Mouse (Mus musculus) forebrain, embryonic 11.5 days (tissue): ENCODE measurements at regions not wholly inside any gene's neighbourhood (a gene's known extent, or its start where the extent isn't known, plus 50 kb on each side); places are given as distances from the start of the nearest gene placed in this dataset.

ENCODE experiments used
- ATAC-seq: fragments of 200-750 bp; cut with Nextera tagmentation; replicated peaks from 2 replicates; pipeline ENCODE4 v1.8.0; 2017; ENCODE audit warnings: moderate TSS enrichment; ENCODE audit not compliant: low FRiP score
- DNase-seq: peaks from one replicate; pipeline ENCODE4 v3.0.0-alpha.2; 2017; ENCODE audit warnings: low spot score
- H3K27ac ChIP-seq: fragments of 300-500 bp; sonication (generic); 2 replicates; pipeline ENCODE4 v1.5.1; 2014; ENCODE audit warnings: low read depth, low read length
- H3K27me3 ChIP-seq: fragments of 300-500 bp; sonication (generic); 2 replicates; pipeline ENCODE4 v1.6.1; 2014; ENCODE audit warnings: mild to moderate bottlenecking, low read length, mixed read lengths; ENCODE audit not compliant: control insufficient read depth, insufficient read depth
- H3K36me3 ChIP-seq: fragments of 300-500 bp; sonication (generic); 2 replicates; pipeline ENCODE4 v1.6.1; 2014; ENCODE audit warnings: mild to moderate bottlenecking, low read length, moderate library complexity, mixed read lengths; ENCODE audit not compliant: control insufficient read depth, insufficient read depth
- H3K4me1 ChIP-seq: fragments of 300-500 bp; sonication (generic); replicated peaks from 2 replicates; pipeline ENCODE4 v1.6.1; 2014; ENCODE audit warnings: low read length, mixed read lengths; ENCODE audit not compliant: control insufficient read depth, insufficient read depth
- H3K4me2 ChIP-seq: fragments of 300-500 bp; sonication (generic); 2 replicates; pipeline ENCODE4 v1.6.1; 2014; ENCODE audit warnings: low read depth, mild to moderate bottlenecking, low read length, moderate library complexity, mixed read lengths; ENCODE audit not compliant: severe bottlenecking
- H3K4me3 ChIP-seq: fragments of 300-500 bp; sonication (generic); 2 replicates; pipeline ENCODE4 v1.5.1; 2014; ENCODE audit warnings: low read depth, low read length
- H3K9ac ChIP-seq: fragments of 300-500 bp; sonication (generic); 2 replicates; pipeline ENCODE4 v1.6.1; 2014; ENCODE audit warnings: low read length
- H3K9me3 ChIP-seq: fragments of 300-500 bp; sonication (generic); 2 replicates; pipeline ENCODE4 v1.6.1; 2016; ENCODE audit warnings: low read length, mixed read lengths; ENCODE audit not compliant: control insufficient read depth
- WGBS: fragments of 180-500 bp; shearing (Covaris S2); extraction: QIAGEN DNeasy Blood & Tissue Kit; methylation state at CpG from one replicate; pipeline ENCODE4 v1.1.7; 2014; 5-methylcytosine and 5-hydroxymethylcytosine counted together

GRCm38 (mm10) chr14:9296145-9296544 is 630.1 kb upstream of the 4930452B06Rik start:
- Histone ChIP-seq H3K4me2 (no peak overlapping the region), H3K9ac (no peak overlapping the region), H3K27ac (no peak overlapping the region), H3K4me3 (no peak overlapping the region), H3K36me3 (no peaks in the 10 kb centered on the region), H3K9me3 (no peaks in the 10 kb centered on the region), H3K4me1 (no peaks in the 10 kb centered on the region), H3K27me3 (no peaks in the 10 kb centered on the region)
- WGBS = 70% methylated on average over 1 of the region's 1 CpGs
- no peak for DNase-seq
- ATAC-seq = no peak

GRCm38 (mm10) chr14:9294555-9294954 is 628.5 kb upstream of the 4930452B06Rik start:
- no peaks in the 10 kb centered on the region for H3K36me3 ChIP-seq
- DNase-seq = no peak
- H3K9me3 ChIP-seq = no peaks in the 10 kb centered on the region
- WGBS = 73% methylated on average over 2 of the region's 2 CpGs
- H3K27me3 ChIP-seq = no peaks in the 10 kb centered on the region
- H3K27ac ChIP-seq = no peak overlapping the region
- ATAC-seq = no peak
- no peak overlapping the region for H3K9ac ChIP-seq
- no peak overlapping the region for H3K4me3 ChIP-seq
- no peak overlapping the region for H3K4me2 ChIP-seq
- H3K4me1 ChIP-seq = no peaks in the 10 kb centered on the region

GRCm38 (mm10) chr14:9288103-9288502 is 622.1 kb upstream of the 4930452B06Rik start:
- no peak overlapping the region for H3K27ac ChIP-seq

GRCm38 (mm10) chr14:9285606-9286002 is 619.6 kb upstream of the 4930452B06Rik start:
- Histone ChIP-seq H3K27ac (no peak overlapping the region), H3K4me3 (no peak overlapping the region), H3K4me2 (no peak overlapping the region), H3K9ac (no peak overlapping the region), H3K4me1 (no peaks in the 10 kb centered on the region), H3K36me3 (no peaks in the 10 kb centered on the region), H3K27me3 (no peaks in the 10 kb centered on the region), H3K9me3 (no peaks in the 10 kb centered on the region)
- DNase-seq = no peak
- ATAC-seq = no peak
- WGBS = 90% methylated on average over 7 of the region's 7 CpGs

More at GRCm38 (mm10) chr14:9288103-9288502, 622.1 kb upstream of the 4930452B06Rik start:
- Histone ChIP-seq H3K4me3 (no peak overlapping the region), H3K36me3 (no peaks in the 10 kb centered on the region), H3K4me1 (no peaks in the 10 kb centered on the region), H3K9ac (no peak overlapping the region), H3K4me2 (no peak overlapping the region), H3K27me3 (no peaks in the 10 kb centered on the region), H3K9me3 (no peaks in the 10 kb centered on the region)
- ATAC-seq (no peak), DNase-seq (no peak)
- 86% methylated on average over 1 of the region's 1 CpGs for WGBS

- no peaks in the 10 kb centered on the region for H3K27me3 ChIP-seq
- 84% methylated on average over 2 of the region's 2 CpGs for WGBS
- ATAC-seq = no peak
- H3K4me1 ChIP-seq = no peaks in the 10 kb centered on the region
- H3K9me3 ChIP-seq = no peaks in the 10 kb centered on the region
- no peak overlapping the region for H3K4me2 ChIP-seq
- no peak overlapping the region for H3K4me3 ChIP-seq
- no peak overlapping the region for H3K27ac ChIP-seq
- no peak for DNase-seq
- no peak overlapping the region for H3K9ac ChIP-seq
- H3K36me3 ChIP-seq = no peaks in the 10 kb centered on the region
These were observed 619.1 kb upstream of the 4930452B06Rik start for GRCm38 (mm10) chr14:9284976-9285605.

- Histone ChIP-seq H3K9me3 (no peaks in the 10 kb centered on the region), H3K27me3 (no peaks in the 10 kb centered on the region), H3K4me3 (no peak overlapping the region), H3K4me1 (no peaks in the 10 kb centered on the region), H3K4me2 (no peak overlapping the region), H3K36me3 (no peaks in the 10 kb centered on the region), H3K9ac (no peak overlapping the region), H3K27ac (no peak overlapping the region)
- DNase-seq (no peak), ATAC-seq (no peak)
- WGBS = 82% methylated on average over 14 of the region's 14 CpGs
These were observed 601.4 kb upstream of the 4930452B06Rik start for GRCm38 (mm10) chr14:9267282-9268091.

GRCm38 (mm10) chr14:9252017-9252416 is 586.0 kb upstream of the 4930452B06Rik start:
- Histone ChIP-seq H3K27ac (no peak overlapping the region), H3K9me3 (no peaks in the 10 kb centered on the region), H3K4me2 (no peak overlapping the region)

GRCm38 (mm10) chr14:9245266-9245665 is 579.2 kb upstream of the 4930452B06Rik start:
- no peak overlapping the region for H3K9ac ChIP-seq
- no peaks in the 10 kb centered on the region for H3K9me3 ChIP-seq
- DNase-seq (no peak), ATAC-seq (no peak)
- no peak overlapping the region for H3K4me2 ChIP-seq
- H3K4me3 ChIP-seq = no peak overlapping the region
- WGBS = 60% methylated on average over 1 of the region's 1 CpGs
- H3K27me3 ChIP-seq = no peaks in the 10 kb centered on the region
- H3K27ac ChIP-seq = no peak overlapping the region
- H3K4me1 ChIP-seq = no peaks in the 10 kb centered on the region
- H3K36me3 ChIP-seq = no peaks in the 10 kb centered on the region

More at GRCm38 (mm10) chr14:9252017-9252416, 586.0 kb upstream of the 4930452B06Rik start:
- Histone ChIP-seq H3K36me3 (no peaks in the 10 kb centered on the region), H3K9ac (no peak overlapping the region), H3K4me1 (no peaks in the 10 kb centered on the region), H3K4me3 (no peak overlapping the region), H3K27me3 (no peaks in the 10 kb centered on the region)
- DNase-seq (no peak), ATAC-seq (no peak)
- WGBS = 73% methylated on average over 1 of the region's 1 CpGs

- Histone ChIP-seq H3K27ac (no peak overlapping the region), H3K4me1 (no peaks in the 10 kb centered on the region), H3K9ac (no peak overlapping the region), H3K4me2 (no peak overlapping the region), H3K36me3 (no peaks in the 10 kb centered on the region), H3K4me3 (no peak overlapping the region), H3K27me3 (no peaks in the 10 kb centered on the region), H3K9me3 (no peaks in the 10 kb centered on the region)
- no peak for ATAC-seq
- no peak for DNase-seq
These were observed 577.3 kb upstream of the 4930452B06Rik start for GRCm38 (mm10) chr14:9243336-9243735.
